Mouse (Mus musculus): ENCODE measurements around the gene Csnk1d.

DNA sequence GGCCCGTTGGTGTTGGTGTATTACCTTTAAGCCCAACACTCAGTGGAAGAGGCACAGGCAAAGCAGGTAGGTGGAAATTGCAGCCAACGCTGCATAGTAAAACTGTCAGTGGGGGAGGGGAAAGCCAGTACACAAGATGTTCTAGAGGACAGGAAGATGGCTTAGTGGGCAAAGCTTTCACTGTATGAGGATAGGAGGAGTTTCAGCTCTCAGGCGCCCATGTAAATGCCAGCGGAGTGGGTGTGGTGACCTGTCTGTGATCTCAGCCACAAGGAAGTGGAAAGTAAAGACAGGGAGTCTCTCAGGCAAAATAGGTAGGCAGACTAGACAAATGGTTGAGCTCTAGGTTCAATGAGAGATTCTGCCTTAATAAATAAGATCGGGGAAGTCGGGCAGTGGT is 50.2 kb downstream of the Csnk1d start:
- TF ChIP-seq POLR2A (IDR thresholded peaks at IDR 0.05; ENCODE audit: low read depth, low read length), result no peak
- TF ChIP-seq CTCF (IDR thresholded peaks at IDR 0.05; ENCODE audit: extremely low read depth, insufficient read depth, insufficient read length, insufficient replicate concordance), result no peak

All from spleen, adult 2 months (tissue).